Mouse (Mus musculus): ENCODE results near the gene Nadk. TPM values are rescaled to one million over a fixed set of nuclear protein-coding genes. Genes with fewer than 3 reads are reported as not detected.

Gene Nadk
- polyA plus RNA-seq, 1 experiment from 2014 or later: 95.1 TPM

DNA sequence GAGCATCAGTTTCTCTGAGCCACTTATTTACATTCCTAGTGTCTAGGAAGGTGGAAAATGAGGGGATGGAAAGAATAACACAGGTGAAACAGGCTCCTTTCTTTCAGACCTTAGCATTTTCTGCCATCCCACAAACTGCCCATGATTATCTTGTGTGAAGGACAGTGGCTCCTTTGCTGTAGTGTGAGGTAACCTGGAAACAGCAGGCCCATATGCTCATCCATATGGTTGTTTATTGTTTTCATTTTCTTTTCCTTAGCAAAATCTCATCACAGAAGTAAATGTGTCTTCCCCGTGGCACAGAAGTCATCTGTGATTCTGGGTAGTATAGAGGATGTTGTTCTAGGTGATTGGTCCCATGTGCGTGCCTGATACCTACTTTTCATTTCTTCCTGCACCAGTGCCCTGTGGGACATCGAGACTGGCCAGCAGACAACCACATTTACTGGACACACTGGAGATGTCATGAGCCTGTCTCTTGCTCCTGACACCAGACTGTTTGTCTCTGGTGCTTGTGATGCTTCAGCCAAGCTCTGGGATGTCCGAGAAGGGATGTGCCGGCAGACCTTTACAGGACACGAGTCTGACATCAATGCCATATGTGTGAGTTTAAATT, 9.2 kb upstream of the Nadk start:
- no peaks in the 10 kb centered on the region for H3K4me1 ChIP-seq (ENCODE audit: control insufficient read depth, insufficient read depth, low read length)
- DNase-seq (no peak), ATAC-seq (ENCODE audit: low FRiP score, low TSS enrichment) (no peak)
- no peak overlapping the region for H3K9ac ChIP-seq (replicated peaks; ENCODE audit: low read length)
- no peak overlapping the region for H3K27ac ChIP-seq (replicated peaks; ENCODE audit: low read depth, low read length)
- H3K9me3 ChIP-seq (ENCODE audit: control insufficient read depth, low read length): no peaks in the 10 kb centered on the region
- H3K4me2 ChIP-seq (ENCODE audit: low read length): no peak overlapping the region
- no peak overlapping the region for H3K4me3 ChIP-seq (replicated peaks; ENCODE audit: low read depth, low read length)
- no peaks in the 10 kb centered on the region for H3K27me3 ChIP-seq (ENCODE audit: control insufficient read depth, insufficient read depth, low read length)
- peaks cover 99% of the 10 kb centered on the region for H3K36me3 ChIP-seq (ENCODE audit: control insufficient read depth, insufficient read depth, low read length)
- WGBS: 94% methylated on average over 6 of the region's 6 CpGs

DNA sequence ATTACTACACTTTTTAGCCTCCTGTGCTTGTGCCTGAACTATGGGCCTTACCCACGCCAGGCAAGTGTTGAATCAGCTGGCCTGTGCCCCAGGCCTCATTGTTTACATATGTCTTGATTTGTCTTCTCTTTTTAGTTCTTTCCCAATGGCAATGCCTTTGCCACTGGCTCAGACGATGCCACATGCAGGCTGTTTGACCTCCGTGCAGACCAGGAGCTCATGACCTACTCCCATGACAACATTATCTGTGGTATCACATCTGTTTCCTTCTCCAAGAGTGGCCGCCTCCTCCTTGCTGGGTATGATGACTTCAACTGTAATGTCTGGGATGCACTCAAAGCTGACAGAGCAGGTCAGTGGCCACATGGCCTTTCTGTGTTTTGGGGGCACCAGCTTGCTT, 7.3 kb upstream of the Nadk start:
- no peak overlapping the region for H3K4me3 ChIP-seq (replicated peaks; ENCODE audit: low read depth, low read length)
- ATAC-seq (ENCODE audit: low FRiP score, low TSS enrichment) (no peak), DNase-seq (no peak)
- no peaks in the 10 kb centered on the region for H3K9me3 ChIP-seq (ENCODE audit: control insufficient read depth, low read length)
- no peak overlapping the region for H3K9ac ChIP-seq (replicated peaks; ENCODE audit: low read length)
- H3K4me2 ChIP-seq (ENCODE audit: low read length): no peak overlapping the region
- WGBS: 88% methylated on average over 4 of the region's 4 CpGs
- no peak overlapping the region for H3K27ac ChIP-seq (replicated peaks; ENCODE audit: low read depth, low read length)
- H3K27me3 ChIP-seq (ENCODE audit: control insufficient read depth, insufficient read depth, low read length): no peaks in the 10 kb centered on the region
- peaks cover 99% of the 10 kb centered on the region for H3K36me3 ChIP-seq (ENCODE audit: control insufficient read depth, insufficient read depth, low read length)
- H3K4me1 ChIP-seq (ENCODE audit: control insufficient read depth, insufficient read depth, low read length): no peaks in the 10 kb centered on the region

DNA sequence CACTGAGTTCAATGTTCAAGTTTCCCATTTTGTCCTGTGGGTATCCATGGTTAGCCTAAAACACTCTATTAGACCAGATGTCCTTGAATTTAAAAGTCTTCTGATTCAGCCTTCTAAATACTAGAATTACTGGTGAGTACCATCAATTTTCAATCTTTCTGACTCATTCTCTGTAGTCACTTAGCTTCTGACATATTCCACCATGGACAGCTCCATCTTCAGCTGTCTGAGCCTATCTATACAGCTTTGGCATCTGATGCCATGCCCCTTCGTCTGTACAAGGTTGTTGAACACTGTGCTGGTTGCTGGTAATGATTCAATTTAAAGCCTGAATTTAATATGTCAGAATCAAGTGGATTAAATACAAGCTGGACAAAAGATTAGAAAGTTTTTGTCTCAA, 6.7 kb upstream of the Nadk start:
- Histone ChIP-seq H3K9me3 (ENCODE audit: control insufficient read depth, low read length) (no peaks in the 10 kb centered on the region), H3K36me3 (ENCODE audit: control insufficient read depth, insufficient read depth, low read length) (peaks cover 99% of the 10 kb centered on the region), H3K9ac (replicated peaks; ENCODE audit: low read length) (no peak overlapping the region), H3K27ac (replicated peaks; ENCODE audit: low read depth, low read length) (no peak overlapping the region), H3K4me3 (replicated peaks; ENCODE audit: low read depth, low read length) (no peak overlapping the region), H3K27me3 (ENCODE audit: control insufficient read depth, insufficient read depth, low read length) (no peaks in the 10 kb centered on the region), H3K4me1 (ENCODE audit: control insufficient read depth, insufficient read depth, low read length) (no peaks in the 10 kb centered on the region), H3K4me2 (ENCODE audit: low read length) (no peak overlapping the region)
- WGBS: 72% methylated on average over 1 of the region's 1 CpGs
- DNase-seq (no peak), ATAC-seq (ENCODE audit: low FRiP score, low TSS enrichment) (no peak)

DNA sequence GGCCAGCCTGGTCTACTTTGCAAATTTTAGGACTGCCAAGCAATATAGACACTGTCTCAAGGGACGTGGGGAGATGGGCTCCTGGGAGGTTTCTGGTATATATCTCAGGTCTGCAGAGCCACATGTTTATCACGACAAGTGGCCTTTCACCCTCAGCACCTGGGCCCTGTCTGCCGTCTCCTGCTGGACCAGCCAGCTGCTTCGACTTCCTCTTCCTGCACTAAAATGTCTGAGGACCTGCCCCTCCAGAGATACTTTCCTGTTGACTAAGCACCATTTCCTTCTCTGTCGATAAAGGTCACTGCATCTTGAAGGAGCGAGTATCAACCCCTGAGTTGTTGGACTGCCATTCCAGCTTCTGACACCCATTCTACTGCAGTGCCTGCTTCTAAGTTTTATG, 2.7 kb upstream of the Nadk start:
- H3K4me2 ChIP-seq (ENCODE audit: low read length): no peak overlapping the region
- peaks cover 69% of the 10 kb centered on the region for H3K36me3 ChIP-seq (ENCODE audit: control insufficient read depth, insufficient read depth, low read length)
- no peak overlapping the region for H3K9ac ChIP-seq (replicated peaks; ENCODE audit: low read length)
- no peak overlapping the region for H3K27ac ChIP-seq (replicated peaks; ENCODE audit: low read depth, low read length)
- ATAC-seq (ENCODE audit: low FRiP score, low TSS enrichment) (no peak), DNase-seq (no peak)
- H3K27me3 ChIP-seq (ENCODE audit: control insufficient read depth, insufficient read depth, low read length): no peaks in the 10 kb centered on the region
- peaks cover 3% of the 10 kb centered on the region for H3K4me1 ChIP-seq (ENCODE audit: control insufficient read depth, insufficient read depth, low read length)
- H3K9me3 ChIP-seq (ENCODE audit: control insufficient read depth, low read length): no peaks in the 10 kb centered on the region
- no peak overlapping the region for H3K4me3 ChIP-seq (replicated peaks; ENCODE audit: low read depth, low read length)
- 92% methylated on average over 6 of the region's 6 CpGs for WGBS

- H3K36me3 ChIP-seq (ENCODE audit: control insufficient read depth, insufficient read depth, low read length): peaks cover 54% of the 10 kb centered on the region
- H3K27ac ChIP-seq (replicated peaks; ENCODE audit: low read depth, low read length): no peak overlapping the region
- H3K9ac ChIP-seq (replicated peaks; ENCODE audit: low read length): no peak overlapping the region
- H3K4me3 ChIP-seq (replicated peaks; ENCODE audit: low read depth, low read length): no peak overlapping the region
- peaks cover 11% of the 10 kb centered on the region for H3K4me1 ChIP-seq (ENCODE audit: control insufficient read depth, insufficient read depth, low read length)
- DNase-seq (no peak), ATAC-seq (ENCODE audit: low FRiP score, low TSS enrichment) (no peak)
- no peaks in the 10 kb centered on the region for H3K27me3 ChIP-seq (ENCODE audit: control insufficient read depth, insufficient read depth, low read length)
- no peaks in the 10 kb centered on the region for H3K9me3 ChIP-seq (ENCODE audit: control insufficient read depth, low read length)
- H3K4me2 ChIP-seq (ENCODE audit: low read length): no peak overlapping the region
- WGBS: 64% methylated on average over 2 of the region's 2 CpGs
These were observed 1.2 kb upstream of the Nadk start for GRCm38 (mm10) chr4:155560932-155561331.

GRCm38 (mm10) chr4:155562725-155563399, 684 bp downstream of the Nadk start:
- Histone ChIP-seq H3K4me2 (ENCODE audit: low read length) (peak overlapping the region; percentile 92), H3K27me3 (ENCODE audit: control insufficient read depth, insufficient read depth, low read length) (no peaks in the 10 kb centered on the region), H3K36me3 (ENCODE audit: control insufficient read depth, insufficient read depth, low read length) (peaks cover 35% of the 10 kb centered on the region), H3K9me3 (ENCODE audit: control insufficient read depth, low read length) (no peaks in the 10 kb centered on the region), H3K9ac (replicated peaks; ENCODE audit: low read length) (peak overlapping the region; percentile 81; the same call in 1 of the 2 replicates), H3K27ac (replicated peaks; ENCODE audit: low read depth, low read length) (peak overlapping the region; percentile 90), H3K4me1 (ENCODE audit: control insufficient read depth, insufficient read depth, low read length) (peaks cover 11% of the 10 kb centered on the region), H3K4me3 (replicated peaks; ENCODE audit: low read depth, low read length) (peak overlapping the region; percentile 84)
- 2% methylated on average over 19 of the region's 19 CpGs for WGBS
- DNase-seq (peak; percentile 66), ATAC-seq (ENCODE audit: low FRiP score, low TSS enrichment) (no peak)

- DNase-seq (peak; percentile 98), ATAC-seq (ENCODE audit: low FRiP score, low TSS enrichment) (peak; percentile 95)
- WGBS: under 1% methylated on average over 69 of the region's 69 CpGs
- H3K9me3 ChIP-seq (ENCODE audit: control insufficient read depth, low read length): no peaks in the 10 kb centered on the region
- H3K27me3 ChIP-seq (ENCODE audit: control insufficient read depth, insufficient read depth, low read length): no peaks in the 10 kb centered on the region
- peak overlapping the region; percentile 84 for H3K4me3 ChIP-seq (replicated peaks; ENCODE audit: low read depth, low read length)
- H3K27ac ChIP-seq (replicated peaks; ENCODE audit: low read depth, low read length): peak overlapping the region; percentile 90
- peak overlapping the region; percentile 81 for H3K9ac ChIP-seq (replicated peaks; ENCODE audit: low read length)
- H3K4me2 ChIP-seq (ENCODE audit: low read length): peak overlapping the region; percentile 92
- peaks cover 11% of the 10 kb centered on the region for H3K4me1 ChIP-seq (ENCODE audit: control insufficient read depth, insufficient read depth, low read length)
- peaks cover 27% of the 10 kb centered on the region for H3K36me3 ChIP-seq (ENCODE audit: control insufficient read depth, insufficient read depth, low read length)
These were observed 1.4 kb downstream of the Nadk start for GRCm38 (mm10) chr4:155563400-155564231.

- DNase-seq (no peak), ATAC-seq (ENCODE audit: low FRiP score, low TSS enrichment) (no peak)
- H3K9ac ChIP-seq (replicated peaks; ENCODE audit: low read length): peak overlapping the region; percentile 81
- no peaks in the 10 kb centered on the region for H3K9me3 ChIP-seq (ENCODE audit: control insufficient read depth, low read length)
- peaks cover 11% of the 10 kb centered on the region for H3K4me1 ChIP-seq (ENCODE audit: control insufficient read depth, insufficient read depth, low read length)
- WGBS: 20% methylated on average over 20 of the region's 20 CpGs
- peak overlapping the region; percentile 90 for H3K27ac ChIP-seq (replicated peaks; ENCODE audit: low read depth, low read length)
- peaks cover 18% of the 10 kb centered on the region for H3K36me3 ChIP-seq (ENCODE audit: control insufficient read depth, insufficient read depth, low read length)
- H3K4me3 ChIP-seq (replicated peaks; ENCODE audit: low read depth, low read length): peak overlapping the region; percentile 84
- peak overlapping the region; percentile 92 for H3K4me2 ChIP-seq (ENCODE audit: low read length)
- no peaks in the 10 kb centered on the region for H3K27me3 ChIP-seq (ENCODE audit: control insufficient read depth, insufficient read depth, low read length)
These were observed 2.3 kb downstream of the Nadk start for GRCm38 (mm10) chr4:155564315-155565069.

All from midbrain, embryonic 14.5 days (tissue).